Mouse (Mus musculus): ENCODE data around the gene Traf3.

DNA sequence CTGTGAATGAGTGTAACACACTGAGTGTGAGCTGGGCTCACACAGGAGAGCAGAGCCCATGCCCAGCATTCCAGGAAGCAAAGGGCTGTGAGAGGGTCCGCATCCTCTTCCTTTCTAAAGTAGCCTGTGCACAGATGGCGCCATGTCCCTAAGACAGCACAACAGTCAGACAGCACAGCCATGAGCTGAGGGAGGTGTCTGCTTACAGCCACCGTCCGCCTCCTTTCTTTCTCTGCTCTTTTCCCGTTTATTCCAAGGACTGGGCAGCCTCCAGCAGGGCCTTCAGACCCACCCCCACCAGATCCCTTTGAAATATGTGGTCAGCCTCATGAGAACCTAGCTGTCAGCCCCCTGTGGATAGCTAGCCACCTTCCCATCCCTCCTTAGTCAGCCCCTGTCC, 99.0 kb downstream of the Traf3 start:
- TF ChIP-seq CTCF (IDR thresholded peaks at IDR 0.05; ENCODE audit: extremely low read depth, insufficient read depth, insufficient read length, insufficient replicate concordance) (no peak), POLR2A (IDR thresholded peaks at IDR 0.05; ENCODE audit: low read depth, low read length) (no peak)

Measured in spleen, adult 2 months (tissue).